Mouse (Mus musculus) CD4-positive, CD25-positive, alpha-beta regulatory T cell, adult 9 weeks (primary cell): Measurements from ENCODE around the gene Hsd11b1. TPM values are rescaled to one million over a fixed set of nuclear protein-coding genes. Genes with fewer than 3 reads are reported as not detected.

Experiments
- polyA plus RNA-seq: library from polyadenylated mRNA; unstranded; fragments of 100-300 nt; shearing (Covaris generic); gene quantifications from one replicate; pipeline ENCODE4 v1.2.1, GENCODE M21; 2017

Hsd11b1 gene
- polyA plus RNA-seq, result 159 TPM

DNA sequence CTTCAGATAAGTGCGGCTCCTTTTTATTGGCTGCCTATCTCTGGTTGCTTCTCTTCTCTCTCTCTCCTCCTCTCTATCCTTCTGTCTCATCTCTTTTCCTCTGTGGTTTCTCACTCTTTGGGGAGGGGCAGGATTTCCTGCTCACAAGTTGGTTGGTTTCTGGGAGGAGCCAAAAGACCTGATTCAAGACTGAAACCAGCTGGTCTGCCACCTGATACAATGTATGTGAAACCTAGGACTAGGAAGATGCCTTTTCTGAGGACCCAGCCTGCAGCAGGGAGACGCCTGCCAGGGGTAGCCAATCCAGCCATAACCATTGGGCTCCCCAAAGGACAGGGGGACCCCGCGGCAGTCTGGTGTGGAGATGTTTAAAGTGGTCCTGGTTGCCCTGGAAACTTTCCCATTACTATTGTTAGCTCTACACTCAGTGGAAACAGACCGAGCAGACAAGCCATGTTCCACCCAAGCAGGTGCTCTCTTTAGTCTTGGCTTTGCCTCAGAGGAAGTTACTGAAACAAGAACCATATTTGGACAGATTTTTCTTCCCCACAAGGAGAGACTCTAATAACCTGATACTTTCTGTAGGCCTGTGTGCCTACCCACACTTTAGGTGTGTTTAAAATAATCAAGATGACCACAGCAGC, at the start of gene Hsd11b1:
TSS of gene Hsd11b1 (minus strand) at position 121 of the 644 bp plus-strand sequence.

GRCm38 (mm10) chr1:193272916-193273601, 9.2 kb upstream of the Hsd11b1 start, which contains the start of gene G0s2:
Gene G0s2, minus strand, starts transcription at chr1:193273217.

GRCm38 (mm10) chr1:193207503-193207902, 56.4 kb downstream of the Hsd11b1 start, which contains the start of gene Lamb3:
Gene Lamb3, plus strand, starts transcription at chr1:193207699.

GRCm38 (mm10) chr1:193201383-193201778, 62.5 kb downstream of the Hsd11b1 start, which contains the start of gene Traf3ip3:
Gene Traf3ip3, minus strand, starts transcription at chr1:193201703.

Other genes with a start within 250 kb of the Hsd11b1 start
- 0.26 TPM for gene Syt14, start 228.3 kb downstream of the Hsd11b1 start, polyA plus RNA-seq
- 8.0 TPM for gene Diexf, start 133.8 kb downstream of the Hsd11b1 start, polyA plus RNA-seq
- gene Irf6, start 111.0 kb downstream of the Hsd11b1 start, polyA plus RNA-seq, result 19.9 TPM
- 10.8 TPM for gene A130010J15Rik, start 96.0 kb downstream of the Hsd11b1 start, polyA plus RNA-seq
- 636 TPM for gene Traf3ip3, start 62.4 kb downstream of the Hsd11b1 start, polyA plus RNA-seq
- 28.6 TPM for gene Lamb3, start 56.4 kb downstream of the Hsd11b1 start, polyA plus RNA-seq
- 4.2 TPM for gene G0s2, start 9.1 kb upstream of the Hsd11b1 start, polyA plus RNA-seq
- not detected for gene Camk1g, start 106.2 kb upstream of the Hsd11b1 start, polyA plus RNA-seq